Mouse (Mus musculus) liver, embryonic 14.5 days (tissue): ENCODE data around the gene Xylb. TPM values are rescaled to one million over a fixed set of nuclear protein-coding genes. Genes with fewer than 3 reads are reported as not detected.
A peak's percentile ranks its signal among the peaks of the same experiment; 100 is the strongest.
"Not testable (repeated sequence)": the region's sequence is repeated elsewhere in the genome, so short reads cannot be mapped to it uniquely, and the experiment has no call there.

ENCODE experiments used
- ATAC-seq: fragments of 200-750 bp; cut with Nextera tagmentation; 2 replicates; pipeline ENCODE4 v1.8.0; 2017; ENCODE audit warnings: moderate number of reproducible peaks, mild to moderate bottlenecking, moderate library complexity; ENCODE audit not compliant: insufficient read depth
- DNase-seq, 3 experiments: peaks; one replicate each; pipeline ENCODE4 v3.0.0-alpha.2; 2012 to 2013; ENCODE audit warnings: low read depth in 3 of 3, low spot score in 3 of 3
- H3K27ac ChIP-seq: fragments of 300-500 bp; sonication (generic); 2 replicates; pipeline ENCODE4 v1.5.1; 2014; ENCODE audit warnings: moderate library complexity, mild to moderate bottlenecking, control low read depth, inconsistent platforms
- H3K27me3 ChIP-seq: fragments of 300-500 bp; sonication (generic); 2 replicates; pipeline ENCODE4 v1.6.1; 2014; ENCODE audit warnings: mild to moderate bottlenecking, low read length, moderate library complexity; ENCODE audit not compliant: control insufficient read depth, insufficient read depth
- H3K36me3 ChIP-seq: fragments of 300-500 bp; sonication (generic); replicated peaks from 2 replicates; pipeline ENCODE4 v1.6.1; 2014; ENCODE audit warnings: low read depth; ENCODE audit not compliant: control insufficient read depth, insufficient read depth
- H3K4me1 ChIP-seq, 2 experiments: fragments of 200-500 bp in 1 of 2; fragments of 300-500 bp in 1 of 2; sonication (generic) in 1 of 2; replicated peaks; 2 replicates each; pipeline ENCODE4 v1.6.1; 2012 to 2014; ENCODE audit warnings: antibody characterized with exemption in 1 of 2, inconsistent platforms in 1 of 2, low read length in 1 of 2; ENCODE audit not compliant: control insufficient read depth in 2 of 2, insufficient read depth in 2 of 2
- H3K4me2 ChIP-seq: fragments of 300-500 bp; sonication (generic); 2 replicates; pipeline ENCODE4 v1.6.1; 2014; ENCODE audit warnings: low read depth, mild to moderate bottlenecking, control low read depth, moderate library complexity
- H3K4me3 ChIP-seq, 2 experiments: fragments of 200-500 bp in 1 of 2; fragments of 300-500 bp in 1 of 2; sonication (generic) in 1 of 2; 2 replicates each; pipeline ENCODE4 v1.5.1; 2012 to 2014; ENCODE audit warnings: low read depth in 2 of 2, low read length in 2 of 2, mild to moderate bottlenecking in 2 of 2, control low read depth in 1 of 2, inconsistent platforms in 1 of 2, moderate library complexity in 1 of 2; ENCODE audit not compliant: insufficient read depth in 1 of 2
- H3K9ac ChIP-seq: fragments of 300-500 bp; sonication (generic); replicated peaks from 2 replicates; pipeline ENCODE4 v1.6.1; 2014; ENCODE audit warnings: mild to moderate bottlenecking, control low read depth, moderate library complexity
- H3K9me3 ChIP-seq: fragments of 300-500 bp; sonication (generic); 2 replicates; pipeline ENCODE4 v1.6.1; 2016; ENCODE audit warnings: low read length, mixed read lengths; ENCODE audit not compliant: control insufficient read depth
- CTCF ChIP-seq: IDR thresholded peaks from 2 replicates; pipeline ENCODE4 v1.5.1; 2016; ENCODE audit warnings: antibody characterized with exemption, low read depth, control low read depth
- EP300 ChIP-seq: IDR thresholded peaks from 2 replicates; pipeline ENCODE4 v1.6.1; 2016; ENCODE audit warnings: antibody characterized with exemption, low read depth
- WGBS: fragments of 180-500 bp; shearing (Covaris S2); extraction: QIAGEN DNeasy Blood & Tissue Kit; methylation state at CpG from one replicate; pipeline ENCODE4 v1.1.7; 2014; ENCODE audit not compliant: insufficient replicate concordance; 5-methylcytosine and 5-hydroxymethylcytosine counted together
- polyA plus RNA-seq, 2 experiments: library from polyadenylated mRNA; depleted of rRNA in 1 of 2; stranded (reverse) in 1 of 2; unstranded in 1 of 2; fragments of >200 nt; fragmentation: Nextera tagmentation in 1 of 2; extraction: Ambion mirVana in 1 of 2; gene quantifications; 2 replicates each; pipeline versions ENCODE4 v1.2.1 to v1.2.3; 2012 to 2014

Gene Xylb
- polyA plus RNA-seq, 2 experiments: 2.4 to 4.8 TPM

DNA sequence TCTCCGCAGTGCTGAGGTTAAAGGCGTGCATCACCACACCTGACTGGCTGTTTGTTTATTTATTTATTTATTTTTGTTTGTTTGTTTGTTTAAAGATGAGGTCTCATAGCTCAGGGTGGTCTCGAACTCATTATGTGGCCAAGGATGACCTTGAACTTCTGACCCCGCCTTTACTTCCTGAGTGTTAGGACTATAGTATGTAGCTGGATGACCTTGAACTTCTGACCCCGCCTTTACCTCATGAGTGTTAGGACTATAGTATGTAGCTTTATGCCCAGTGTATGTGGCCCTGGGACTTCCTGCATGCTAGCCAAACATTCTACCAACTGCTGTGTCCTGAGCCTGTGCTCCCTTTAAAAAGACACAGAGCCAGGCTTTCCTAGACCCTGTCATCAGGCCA, 4.2 kb downstream of the Xylb start:
- Histone ChIP-seq H3K27ac (no peak overlapping the region), H3K4me2 (no peak overlapping the region), H3K9me3 (no peaks in the 10 kb centered on the region), H3K36me3 (no peaks in the 10 kb centered on the region), H3K9ac (no peak overlapping the region), H3K27me3 (no peaks in the 10 kb centered on the region), H3K4me3 (no peak overlapping the region), H3K4me1 (0 out of 4 replicates have a peak, but pooled peaks cover 0 to 6% of the 10 kb centered on the region in 2 experiments)
- ATAC-seq: no peak
- 70% methylated on average over 5 of the region's 5 CpGs for WGBS
- TF ChIP-seq EP300 (no peak), CTCF (no peak)
- no peak for DNase-seq

DNA sequence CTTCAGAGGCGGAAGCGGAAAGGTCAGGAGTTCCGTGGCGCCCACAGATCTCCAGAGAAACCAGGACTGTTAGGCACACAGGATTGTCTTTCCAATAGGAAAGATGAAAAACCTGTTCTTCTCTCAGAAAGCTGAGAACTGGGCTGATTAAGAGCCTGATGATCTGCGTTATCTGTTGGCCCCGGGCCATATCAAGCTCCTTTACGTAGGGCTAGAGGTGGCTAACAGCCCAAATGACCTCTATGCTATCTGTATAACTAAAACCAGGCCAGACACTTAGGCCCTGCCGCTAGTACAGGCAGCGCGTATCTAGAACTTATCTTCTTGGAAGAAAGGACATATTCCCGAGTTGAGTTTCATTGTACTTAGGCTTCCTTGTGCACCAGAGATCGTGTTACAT, 6.0 kb downstream of the Xylb start:
- ATAC-seq: no peak

DNA sequence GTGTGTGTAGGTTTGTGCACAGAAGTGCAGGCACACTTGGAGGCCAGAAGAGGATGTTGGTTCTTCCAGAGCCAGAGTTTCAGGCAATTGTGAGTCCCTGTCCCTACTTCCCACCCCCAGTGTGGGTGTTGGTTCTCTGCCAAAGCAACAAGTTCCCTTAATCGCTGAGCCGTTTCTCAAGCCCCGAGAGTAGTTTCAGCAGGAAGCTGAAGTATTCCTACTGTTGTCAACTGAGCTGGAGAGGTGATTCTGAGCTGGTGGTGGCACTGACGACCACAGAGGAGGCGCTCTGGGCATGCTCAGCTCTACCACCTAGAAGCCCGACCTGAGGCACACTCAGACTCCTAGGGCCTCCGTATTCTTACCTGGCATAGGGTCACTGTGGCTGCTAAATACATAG, 8.1 kb downstream of the Xylb start, which contains the start of gene Slc22a14:
Gene Slc22a14, minus strand, starts transcription at position 270 of the 400 bp plus-strand sequence.
- Histone ChIP-seq H3K27me3 (no peaks in the 10 kb centered on the region), H3K4me3 (no peak within 1 kb of the TSS), H3K4me2 (no peak within 1 kb of the TSS), H3K36me3 (no peaks in the 10 kb centered on the region), H3K27ac (no peak within 1 kb of the TSS), H3K9ac (no peak within 1 kb of the TSS), H3K9me3 (no peaks in the 10 kb centered on the region), H3K4me1 (no peaks in the 10 kb centered on the region)
- ATAC-seq (no peak), DNase-seq (no peak)
- 47% methylated on average over 7 of the region's 7 CpGs for WGBS
- TF ChIP-seq CTCF (no peak), EP300 (no peak)

More for the DNA sequence above, 6.0 kb downstream of the Xylb start:
- TF ChIP-seq CTCF (no peak), EP300 (no peak)
- Histone ChIP-seq H3K4me3 (no peak overlapping the region), H3K27me3 (no peaks in the 10 kb centered on the region), H3K36me3 (no peaks in the 10 kb centered on the region), H3K4me1 (0 out of 4 replicates have a peak, but pooled peaks cover 0 to 2% of the 10 kb centered on the region in 2 experiments), H3K9me3 (no peaks in the 10 kb centered on the region), H3K27ac (no peak overlapping the region), H3K4me2 (no peak overlapping the region), H3K9ac (no peak overlapping the region)
- 77% methylated on average over 12 of the region's 12 CpGs for WGBS
- no peak for DNase-seq

DNA sequence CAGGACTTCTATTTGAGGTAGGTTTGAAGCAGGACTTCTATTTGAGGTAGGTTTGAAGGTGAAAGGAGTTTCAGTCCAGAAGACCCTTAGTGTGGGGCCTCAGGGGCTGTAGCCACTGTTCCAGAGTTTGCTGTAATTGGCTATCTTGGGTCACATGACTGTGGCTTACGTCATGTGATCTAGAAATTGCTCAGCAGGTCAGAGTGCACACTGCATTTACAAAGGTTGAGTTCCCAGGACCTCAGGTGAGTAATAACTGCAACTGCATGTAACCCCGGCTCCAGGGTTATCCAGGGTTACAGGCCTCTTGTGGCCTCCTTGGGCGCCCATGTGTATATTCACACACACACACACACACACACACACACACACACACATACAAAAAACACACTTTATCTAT, 11.2 kb downstream of the Xylb start:
- Histone ChIP-seq H3K4me2 (no peak overlapping the region), H3K36me3 (no peaks in the 10 kb centered on the region), H3K9me3 (no peaks in the 10 kb centered on the region), H3K4me1 (no peaks in the 10 kb centered on the region), H3K27me3 (no peaks in the 10 kb centered on the region), H3K4me3 (no peak overlapping the region), H3K27ac (no peak overlapping the region), H3K9ac (no peak overlapping the region)
- no peak for ATAC-seq
- 69% methylated on average over 3 of the region's 3 CpGs for WGBS
- DNase-seq: no peak
- TF ChIP-seq EP300 (no peak), CTCF (no peak)

DNA sequence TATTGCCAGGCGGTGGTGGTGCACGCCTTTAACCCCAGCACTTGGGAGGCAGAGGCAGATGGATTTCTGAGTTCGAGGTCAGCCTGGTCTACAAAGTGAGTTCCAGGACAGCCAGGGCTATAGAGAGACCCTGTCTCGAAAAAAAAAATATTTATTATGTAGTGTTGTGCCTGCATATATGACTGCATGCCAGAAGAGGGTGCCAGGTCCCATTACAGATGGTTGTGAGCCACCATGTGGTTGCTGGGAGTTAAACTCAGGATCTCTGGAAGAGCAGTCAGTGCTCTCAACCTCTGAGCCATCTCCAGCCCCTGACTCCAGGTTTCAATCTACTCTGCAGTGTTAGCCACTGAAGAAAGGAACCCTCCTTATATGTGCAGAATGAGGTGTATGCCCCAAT, 13.6 kb downstream of the Xylb start:
- 61% methylated on average over 4 of the region's 4 CpGs for WGBS
- H3K36me3 ChIP-seq, H3K27me3 ChIP-seq, H3K9me3 ChIP-seq, ATAC-seq, DNase-seq, H3K4me2 ChIP-seq, H3K4me1 ChIP-seq, H3K9ac ChIP-seq, H3K4me3 ChIP-seq, H3K27ac ChIP-seq: not testable (repeated sequence)
- peak; percentile 21 for TF ChIP-seq CTCF
